Mouse (Mus musculus): ENCODE data around the gene Haus8.
"Not testable (repeated sequence)": the region's sequence is repeated elsewhere in the genome, so short reads cannot be mapped to it uniquely, and the experiment has no call there.

Gene Haus8

DNA sequence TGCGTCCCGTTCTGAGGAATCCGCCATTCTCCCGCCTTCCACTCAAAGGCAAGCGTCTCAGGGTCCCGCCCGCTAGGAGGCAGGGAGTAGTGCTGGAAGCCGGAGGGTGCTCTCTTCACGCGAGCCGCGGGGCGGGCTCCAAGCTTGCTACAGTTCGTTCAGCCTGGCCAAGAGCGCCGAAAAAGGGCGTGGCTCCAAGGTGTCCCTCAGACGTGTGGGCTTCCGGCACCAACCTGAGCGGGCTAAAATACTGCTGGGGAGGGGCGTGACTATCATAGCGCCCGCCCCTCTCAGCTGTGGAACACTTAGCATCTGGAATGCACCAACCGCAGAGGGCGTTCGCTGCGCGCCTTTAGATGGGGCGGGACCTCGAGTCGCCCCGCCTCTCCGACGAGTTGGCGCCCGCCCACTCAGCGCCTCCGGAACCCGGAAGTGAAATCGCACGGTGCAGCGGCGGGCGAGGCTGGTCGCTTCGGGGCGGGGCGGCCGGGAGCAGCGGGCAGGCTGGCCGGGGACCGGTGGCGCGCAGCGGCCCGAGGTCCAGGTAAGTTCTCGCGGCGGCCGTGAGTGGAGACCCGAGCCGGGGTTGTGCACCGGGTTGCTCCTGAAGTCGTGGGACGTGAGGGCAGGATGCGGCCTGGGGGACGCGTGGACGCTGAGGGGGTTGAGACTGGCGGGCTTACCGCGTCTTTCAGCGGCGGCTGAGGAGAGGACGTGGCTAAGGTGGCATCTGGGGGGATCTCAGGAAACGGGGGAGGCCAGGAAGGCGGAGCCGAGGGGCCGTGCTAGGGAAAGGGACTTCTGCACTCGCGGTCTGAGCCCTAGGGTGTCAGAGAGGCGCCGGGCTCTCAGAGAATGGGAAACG is at the start of gene Haus8, which contains the start of gene Myo9b:
Haus8 (minus strand) TSS at position 649 of the 865 bp plus-strand sequence.
Myo9b (plus strand) TSS at position 429 of the 865 bp plus-strand sequence.
- peak; percentile 98 to 99 for DNase-seq (ENCODE audit: low spot score in 2 of 2)

DNA sequence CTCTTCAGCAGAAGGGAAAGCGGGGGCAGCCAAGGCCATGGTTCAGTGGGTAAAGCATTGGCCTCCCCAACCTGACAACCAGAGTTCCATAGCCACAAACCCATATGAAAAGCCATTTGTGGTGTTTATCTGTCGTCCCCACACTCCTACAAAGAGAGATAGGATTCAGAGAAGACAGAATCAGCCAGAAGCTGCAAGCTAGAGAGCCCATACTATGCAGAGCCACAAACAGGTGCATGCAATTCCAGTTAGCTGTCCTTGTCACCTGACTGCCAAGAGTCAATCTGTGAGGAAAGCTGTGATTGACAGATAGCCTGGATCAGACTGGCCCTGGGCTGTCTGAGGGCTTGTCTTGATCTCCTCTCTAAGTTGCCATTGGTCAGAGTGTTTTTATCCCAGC is 47.0 kb upstream of the Haus8 start:
- not testable (repeated sequence) for DNase-seq (ENCODE audit: low spot score in 2 of 2)

DNA sequence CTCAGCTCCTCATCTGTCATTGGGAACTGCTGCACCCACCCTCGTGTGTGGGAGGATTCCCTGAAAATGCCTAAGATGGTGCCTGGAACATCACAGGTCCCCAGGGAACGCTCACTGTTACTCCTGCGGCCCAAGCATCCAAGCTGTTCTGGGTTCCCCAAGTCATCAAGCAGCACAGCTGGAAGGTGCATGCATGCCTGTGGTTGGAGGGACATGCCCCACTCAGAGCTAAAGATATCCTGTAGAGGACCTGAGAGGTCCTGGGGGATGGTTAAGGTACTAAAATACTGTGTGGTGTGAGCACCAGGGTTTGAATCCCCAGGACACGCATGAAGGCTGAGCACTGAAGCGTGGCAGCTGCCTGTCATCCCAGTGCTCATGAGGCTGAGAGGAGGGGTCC is 45.9 kb upstream of the Haus8 start:
- not testable (repeated sequence) for DNase-seq (ENCODE audit: low spot score in 2 of 2)

DNA sequence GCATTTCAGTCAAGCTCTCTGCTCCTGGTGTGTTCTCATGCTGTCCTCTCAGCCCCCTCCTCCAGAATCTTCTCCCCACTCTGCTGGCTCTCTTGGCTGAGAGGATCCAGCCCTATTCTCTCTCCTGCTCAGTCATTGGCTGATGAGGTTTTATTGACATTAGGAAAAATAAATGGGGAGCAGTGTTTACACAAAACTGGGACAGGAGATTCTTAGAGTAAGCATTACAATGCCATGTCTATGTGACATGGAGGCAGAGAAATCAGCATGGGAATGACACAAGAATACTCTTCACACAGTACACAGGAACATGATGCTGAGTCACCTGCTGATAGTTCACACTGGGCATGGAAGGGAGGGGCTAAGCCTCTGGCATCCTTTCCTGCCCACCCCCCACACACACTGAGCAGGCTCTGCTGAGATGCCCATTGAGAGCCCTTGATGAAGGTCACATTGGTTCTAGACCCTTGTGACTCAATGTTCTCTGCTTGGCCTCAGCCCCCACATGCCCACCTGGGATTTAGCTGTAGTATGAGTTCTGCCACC is 43.8 kb upstream of the Haus8 start:
- no peak for DNase-seq (ENCODE audit: low spot score in 2 of 2)

DNA sequence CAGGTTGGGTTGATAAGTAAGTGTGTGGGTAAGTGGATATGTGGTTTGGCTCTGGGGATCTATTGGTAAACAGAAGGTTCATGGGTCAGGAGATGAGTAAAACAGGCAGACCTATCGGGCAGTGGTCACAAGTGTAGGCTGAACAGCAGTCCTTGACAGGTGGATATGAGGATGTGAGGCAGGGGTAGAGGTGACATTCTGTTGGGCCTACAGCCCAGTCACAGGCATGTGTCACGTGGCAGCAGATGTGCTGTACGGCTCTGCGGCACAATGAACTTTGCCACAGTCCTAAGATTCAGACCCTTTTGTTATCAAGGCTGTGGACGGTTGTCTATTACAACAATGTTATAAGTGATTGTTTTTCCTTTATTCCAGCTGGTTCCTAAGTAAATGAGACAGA is 43.2 kb upstream of the Haus8 start:
- no peak for DNase-seq (ENCODE audit: low spot score in 2 of 2)

DNA sequence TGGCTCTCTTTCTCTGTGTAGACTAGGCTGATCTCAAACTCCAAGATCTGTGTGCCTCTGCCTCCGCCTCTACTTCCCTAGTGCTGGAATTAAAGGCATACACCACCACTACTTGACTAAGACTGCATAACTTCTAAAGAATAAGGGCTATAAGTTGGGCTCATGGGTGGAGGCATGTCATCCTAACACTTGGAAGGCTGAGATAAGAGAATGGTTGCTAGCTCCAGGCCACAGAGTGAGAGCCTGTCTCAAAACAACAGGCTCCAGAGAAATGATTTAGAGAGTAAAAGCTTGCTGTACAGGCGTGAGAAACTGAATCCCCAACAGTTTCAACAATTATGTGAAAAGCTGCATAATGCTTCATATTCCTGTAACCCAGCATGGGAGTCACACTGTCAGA is 41.2 kb upstream of the Haus8 start:
- peak in 1 of 2 experiments; percentile 21 for DNase-seq (ENCODE audit: low spot score in 2 of 2)

DNA sequence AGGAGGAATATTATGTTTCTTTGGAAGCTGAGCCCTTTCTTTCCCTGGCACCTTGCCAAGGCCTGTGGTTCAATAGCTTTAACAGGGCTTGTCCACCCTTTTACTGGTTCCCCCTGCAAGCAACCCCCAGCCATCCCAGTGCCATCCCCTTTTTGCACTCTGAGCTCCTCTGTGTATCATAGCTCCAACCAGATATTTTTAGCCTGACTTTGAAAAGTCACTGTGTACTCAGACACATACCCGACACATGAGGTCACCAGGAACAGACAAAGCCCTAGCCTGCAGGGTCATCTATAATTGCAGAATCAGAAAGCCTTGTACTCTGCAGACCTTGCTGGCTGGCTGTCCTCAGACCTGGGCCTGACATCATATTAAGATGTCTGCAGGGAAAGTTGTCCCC is 40.0 kb upstream of the Haus8 start:
- no peak for DNase-seq (ENCODE audit: low spot score in 2 of 2)

DNA sequence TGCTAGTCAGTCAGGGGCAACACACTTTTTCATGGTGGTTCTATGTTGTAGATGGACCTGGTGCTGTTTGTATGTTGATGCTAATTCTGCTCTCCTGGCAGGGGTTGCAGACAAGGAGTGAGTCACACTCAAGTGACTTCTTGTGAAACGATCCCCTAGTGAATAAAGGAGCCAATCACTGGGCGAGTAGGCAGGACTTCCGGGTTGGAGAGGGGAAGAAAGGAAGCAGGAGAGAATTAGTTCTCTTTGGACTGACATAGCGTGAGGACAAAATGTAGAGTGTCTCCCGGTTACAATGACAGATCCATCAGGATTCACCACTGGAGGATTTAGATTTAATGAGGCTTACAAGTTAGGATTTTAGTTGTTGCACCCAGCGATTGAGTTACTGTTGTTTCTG is 37.7 kb upstream of the Haus8 start:
- DNase-seq (ENCODE audit: low spot score in 2 of 2), result peak; percentile 13 to 16

DNA sequence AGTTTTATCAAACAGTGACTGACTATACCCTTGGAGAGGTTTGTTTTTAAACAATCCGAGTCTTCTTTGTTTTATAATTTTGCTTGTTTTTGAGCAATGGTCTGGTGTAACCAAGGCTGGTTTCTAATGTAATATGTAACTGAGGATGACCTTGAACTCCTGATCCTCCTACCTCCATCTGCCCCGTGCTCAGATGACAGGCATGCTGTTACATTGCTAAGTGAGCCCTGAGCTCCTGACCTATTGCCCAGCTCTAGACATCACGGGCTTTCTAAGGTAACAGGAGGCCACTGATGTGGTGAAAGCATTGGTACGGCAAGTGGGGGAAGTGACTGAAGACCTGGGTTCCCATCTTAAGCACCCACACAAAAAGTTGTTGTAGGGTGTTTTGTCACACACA is 35.2 kb upstream of the Haus8 start:
- no peak for DNase-seq (ENCODE audit: low spot score in 2 of 2)

DNA sequence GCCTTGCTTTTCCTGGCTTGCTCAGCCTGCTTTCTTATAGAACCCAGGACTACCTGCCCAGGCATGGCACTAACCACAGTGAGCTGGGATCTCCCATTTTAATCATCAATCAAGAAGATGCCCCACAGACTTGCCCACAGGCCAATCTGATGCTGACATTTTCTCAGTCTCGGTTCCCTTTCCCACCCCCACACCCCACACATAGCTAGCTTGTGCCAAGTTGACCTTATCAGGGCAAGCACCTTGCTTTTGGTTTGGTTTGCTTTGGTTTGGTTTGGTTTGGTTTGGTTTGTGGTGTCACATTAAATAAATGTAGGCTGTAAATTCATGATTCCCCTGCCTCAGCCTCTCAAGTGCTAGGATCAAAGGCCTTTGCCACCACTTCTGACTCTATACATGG is 34.6 kb upstream of the Haus8 start:
- peak in 1 of 2 experiments; percentile 8 for DNase-seq (ENCODE audit: low spot score in 2 of 2)

DNA sequence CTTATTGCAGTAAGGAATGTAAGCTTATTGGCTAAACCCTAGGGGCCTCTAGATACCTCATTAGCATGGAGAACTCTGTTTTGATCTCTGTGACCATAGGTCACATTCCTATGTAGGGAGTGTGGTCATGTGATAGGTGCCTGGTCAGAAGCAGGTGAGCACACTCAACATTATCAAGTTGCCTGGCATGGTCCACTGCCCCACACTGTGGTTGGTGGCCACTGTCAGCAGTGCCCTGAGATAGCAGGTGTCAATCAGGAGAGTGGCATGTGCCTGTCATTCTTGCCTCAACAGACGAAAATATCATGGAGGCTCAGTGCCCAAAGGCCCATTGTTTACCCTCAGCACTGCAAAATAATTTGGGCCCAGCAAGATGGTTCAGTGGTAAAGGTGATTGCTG is 33.3 kb upstream of the Haus8 start:
- no peak for DNase-seq (ENCODE audit: low spot score in 2 of 2)

DNA sequence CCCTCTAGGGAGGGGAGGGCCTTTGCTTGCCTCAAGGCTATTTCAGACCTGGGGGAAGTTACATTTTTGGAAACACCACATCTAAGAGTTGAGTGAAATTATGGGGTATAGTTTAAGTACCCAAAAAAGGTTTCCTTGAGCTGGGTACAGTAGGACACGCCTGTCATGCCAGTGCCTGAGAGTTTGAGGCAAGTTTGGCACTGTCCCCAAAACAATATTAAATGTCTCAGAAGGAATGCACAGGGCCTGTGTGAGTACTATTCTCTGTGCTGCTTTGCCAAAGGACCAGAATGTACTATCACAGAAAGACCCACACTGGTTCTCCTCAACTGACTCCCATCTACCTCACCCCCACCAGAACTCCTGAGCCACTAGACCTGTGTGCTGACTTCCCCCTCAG is 30.9 kb upstream of the Haus8 start:
- no peak for DNase-seq (ENCODE audit: low spot score in 2 of 2)

DNA sequence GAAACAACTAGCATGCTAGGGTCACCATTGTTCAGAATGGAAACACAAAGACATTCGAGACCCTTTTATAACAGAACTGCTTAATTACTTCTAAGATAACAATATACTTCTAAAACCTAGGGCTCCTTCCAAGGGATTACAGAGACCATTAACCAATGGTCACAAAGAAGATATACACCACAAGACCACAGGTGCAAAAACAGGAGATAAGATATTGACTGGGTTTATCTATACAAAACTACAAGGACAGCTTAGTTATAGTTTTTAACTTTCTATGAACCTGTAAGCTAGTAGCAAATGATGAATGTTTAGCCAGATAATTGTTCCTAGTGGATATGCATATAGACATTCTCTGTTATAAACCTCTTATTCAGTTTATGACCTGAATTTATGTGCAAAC is 30.1 kb upstream of the Haus8 start:
- DNase-seq (ENCODE audit: low spot score in 2 of 2), result no peak

DNA sequence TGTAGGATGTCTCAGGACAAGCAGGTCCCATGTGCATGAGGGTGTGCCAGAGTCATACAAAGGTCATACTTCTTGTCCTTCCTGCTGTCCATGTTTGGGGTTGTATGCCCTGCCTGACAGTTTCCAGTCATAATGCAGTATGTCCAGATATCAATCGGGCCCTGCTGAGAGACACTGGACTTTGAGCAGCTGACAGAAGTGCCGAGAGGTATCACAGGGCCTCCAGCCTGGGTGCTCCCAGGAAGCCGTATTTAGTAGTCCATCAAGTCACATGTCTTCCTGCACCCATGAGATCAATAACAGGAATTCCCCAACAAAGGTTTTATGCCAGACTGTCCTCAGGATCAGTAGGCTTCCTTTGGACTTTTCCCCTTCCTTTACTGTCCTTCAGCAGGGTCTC is 27.0 kb upstream of the Haus8 start:
- no peak for DNase-seq (ENCODE audit: low spot score in 2 of 2)

DNA sequence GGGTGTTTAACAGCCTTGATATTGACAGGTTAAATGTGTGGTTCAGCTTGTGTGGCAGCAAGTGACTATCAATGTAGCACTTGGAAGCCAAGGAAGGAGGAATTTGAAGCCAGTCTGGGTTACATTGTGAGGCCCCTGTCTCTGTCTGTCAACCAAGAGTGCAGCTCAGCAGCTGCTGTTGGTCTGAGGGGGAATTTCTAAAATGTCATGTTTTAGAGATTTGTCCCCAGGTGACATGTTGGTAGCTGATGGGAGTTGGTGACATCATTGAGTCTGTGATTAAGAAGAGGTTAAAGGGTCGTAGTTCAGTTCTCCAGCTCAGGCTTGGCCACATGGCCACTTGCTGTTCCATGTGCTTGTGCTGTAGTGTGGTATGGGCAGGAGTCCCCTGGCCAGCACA is 24.7 kb upstream of the Haus8 start:
- no peak for DNase-seq (ENCODE audit: low spot score in 2 of 2)

DNA sequence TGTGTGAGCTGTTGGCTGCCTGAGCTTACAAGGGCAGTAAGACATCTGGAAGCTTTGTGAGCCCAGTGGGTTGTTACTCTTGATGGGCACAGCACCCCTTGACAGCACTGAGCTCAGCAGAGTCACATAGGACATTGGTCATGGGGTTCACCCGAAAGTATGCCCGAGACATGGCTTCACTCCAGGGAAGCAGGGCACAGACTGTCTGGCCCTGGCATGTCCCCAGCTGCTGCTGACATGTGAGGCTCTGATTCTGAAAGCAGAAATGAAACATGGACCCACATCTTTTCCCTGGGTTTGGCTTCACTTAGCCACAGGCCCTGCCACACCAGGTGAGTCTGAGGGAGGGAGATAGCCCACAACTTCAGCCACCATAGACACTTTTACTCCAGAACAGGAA is 24.1 kb upstream of the Haus8 start:
- peak in 1 of 2 experiments; percentile 25 for DNase-seq (ENCODE audit: low spot score in 2 of 2)

DNA sequence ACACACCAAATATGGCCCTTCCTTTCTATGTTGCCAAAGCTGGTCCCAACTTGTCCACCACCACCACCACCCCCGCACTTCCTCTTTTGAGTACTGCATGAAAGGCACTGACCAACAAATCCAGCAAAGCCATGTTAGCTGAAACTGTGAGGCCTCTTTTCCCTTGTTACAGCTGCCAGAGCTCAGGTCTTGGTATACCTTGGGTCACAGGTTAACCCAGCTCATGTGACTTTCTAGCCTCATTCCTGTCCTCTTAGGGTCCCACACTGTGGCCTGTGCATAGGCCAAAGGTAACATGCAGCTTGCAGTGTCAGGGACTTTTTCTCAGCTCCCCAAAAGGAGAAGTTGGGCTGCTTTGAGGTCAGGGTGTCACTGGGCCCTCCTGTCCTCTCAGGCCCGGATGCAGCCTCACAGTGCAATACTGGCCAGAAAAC is 23.5 kb upstream of the Haus8 start:
- peak; percentile 64 to 69 for DNase-seq (ENCODE audit: low spot score in 2 of 2)

DNA sequence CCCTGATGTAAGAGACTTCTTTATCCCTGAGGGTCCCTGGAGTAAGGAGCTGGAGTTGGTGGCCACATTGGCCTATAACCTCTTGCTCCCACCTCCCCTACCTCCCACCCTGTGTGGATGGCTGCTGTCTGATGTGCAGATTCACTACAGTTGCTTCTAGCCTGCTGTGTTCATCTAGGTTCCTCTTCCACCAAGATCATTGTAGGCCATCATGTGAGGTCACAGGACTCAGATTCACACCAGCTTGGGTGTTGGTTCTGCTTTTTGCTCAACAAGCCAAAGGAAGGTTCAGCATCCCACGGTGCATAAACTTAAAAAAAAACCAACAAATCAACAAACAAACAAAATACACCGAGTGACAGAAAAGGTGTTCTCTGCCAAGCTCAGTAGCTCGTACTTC is 21.2 kb upstream of the Haus8 start:
- DNase-seq (ENCODE audit: low spot score in 2 of 2), result not testable (repeated sequence)

DNA sequence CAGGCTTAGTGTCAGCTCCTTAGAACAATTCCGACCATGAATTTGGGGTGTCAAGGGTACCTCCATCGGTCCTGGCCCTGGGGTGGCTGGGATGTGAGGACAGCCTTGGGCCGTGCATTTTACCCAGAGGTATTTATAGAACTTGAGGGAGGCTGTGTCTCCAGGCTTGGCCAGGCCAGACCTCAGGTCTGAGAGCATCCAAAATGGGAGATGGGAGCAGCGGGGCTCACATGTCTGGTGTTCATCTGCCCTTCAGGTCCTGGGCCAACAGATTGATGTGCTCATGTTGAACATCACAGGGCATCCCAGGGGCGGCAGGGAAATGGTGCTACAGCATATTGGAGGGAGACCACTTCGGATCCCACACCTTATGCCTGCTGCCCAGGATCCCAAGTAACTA is 18.6 kb upstream of the Haus8 start:
- no peak for DNase-seq (ENCODE audit: low spot score in 2 of 2)

DNA sequence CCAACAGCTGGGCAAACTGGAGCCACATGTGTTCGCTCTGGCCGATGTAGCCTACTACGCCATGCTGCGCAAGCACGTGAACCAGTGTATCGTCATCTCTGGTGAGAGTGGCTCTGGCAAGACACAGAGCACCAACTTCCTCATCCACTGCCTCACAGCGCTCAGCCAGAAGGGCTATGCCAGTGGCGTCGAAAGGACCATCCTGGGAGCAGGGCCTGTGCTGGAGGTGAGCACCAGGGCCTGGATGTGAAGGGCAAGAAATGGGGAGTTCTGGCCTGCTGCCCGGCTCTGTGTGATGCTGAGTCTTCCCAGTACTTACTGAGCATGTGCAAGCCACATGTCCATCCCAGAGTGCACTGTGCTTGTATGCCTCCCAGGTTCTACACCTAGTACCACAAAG is 18.2 kb upstream of the Haus8 start:
- no peak for DNase-seq (ENCODE audit: low spot score in 2 of 2)

DNA sequence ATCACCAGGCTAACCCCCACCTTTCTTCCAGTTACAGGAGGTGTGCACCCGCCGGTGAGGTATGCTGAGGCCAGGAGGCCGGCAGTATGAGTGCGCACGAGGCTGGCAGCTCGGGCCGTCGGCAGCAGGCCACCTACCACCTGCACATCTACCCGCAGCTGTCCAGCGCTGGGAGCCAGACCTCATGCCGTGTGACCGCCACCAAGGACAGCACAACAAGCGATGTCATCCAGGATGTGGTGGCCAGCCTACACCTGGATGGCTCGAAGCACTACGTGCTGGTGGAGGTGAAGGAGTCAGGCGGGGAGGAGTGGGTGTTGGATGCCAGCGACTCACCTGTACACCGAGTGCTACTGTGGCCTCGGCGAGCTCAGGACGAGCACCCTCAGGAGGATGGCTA is 17.5 kb upstream of the Haus8 start:
- DNase-seq (ENCODE audit: low spot score in 2 of 2), result no peak

DNA sequence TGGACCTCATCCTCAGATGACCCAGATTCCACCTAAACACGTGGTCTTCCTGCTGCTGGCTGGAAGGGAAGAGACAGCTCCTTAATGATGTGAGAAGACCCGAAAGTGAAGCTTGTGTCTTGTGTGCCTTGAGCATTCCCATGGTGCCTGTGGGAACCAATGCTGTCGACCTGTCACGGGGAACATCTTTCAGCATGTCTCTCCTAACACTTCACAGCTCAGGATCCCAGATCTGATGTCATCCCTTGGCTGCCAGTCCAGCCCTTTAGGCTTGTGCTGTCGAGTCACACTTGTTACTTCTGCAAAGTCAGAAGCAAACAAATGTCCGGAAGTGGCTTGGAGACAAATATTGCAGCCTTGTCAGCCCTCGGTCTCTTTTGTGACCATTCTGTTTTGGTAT is 16.4 kb upstream of the Haus8 start:
- no peak for DNase-seq (ENCODE audit: low spot score in 2 of 2)

DNA sequence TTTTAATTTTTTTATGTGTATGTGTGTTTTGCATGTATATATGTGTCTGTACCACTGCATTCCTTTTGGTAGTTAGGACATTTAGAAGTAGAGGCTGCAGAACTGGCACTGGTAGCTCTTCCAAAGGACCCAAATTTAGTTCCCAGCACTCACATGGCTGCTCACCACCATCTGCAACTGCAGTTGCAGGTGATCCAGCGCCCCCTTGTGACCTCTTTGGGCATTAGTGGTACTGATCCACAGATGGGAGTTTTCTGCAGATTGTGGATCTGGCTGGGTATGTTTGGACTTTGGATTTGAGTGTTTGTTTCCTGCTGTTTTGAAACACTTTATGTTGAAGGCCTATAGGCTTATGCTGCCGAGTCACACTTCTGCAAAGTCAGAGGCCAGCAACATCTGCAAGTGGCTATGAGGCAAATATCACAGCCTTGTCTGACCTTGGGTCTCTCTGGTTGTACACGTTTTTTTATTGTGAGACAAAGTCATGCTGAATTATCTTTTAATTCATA is 15.8 kb upstream of the Haus8 start:
- no peak for DNase-seq (ENCODE audit: low spot score in 2 of 2)

Data from spleen, postnatal 36 days (tissue).